Mouse (Mus musculus): ENCODE measurements around the gene Krtap4-1.

The Krtap4-1 gene

GRCm38 (mm10) chr11:99585096-99585495 lies 42.9 kb downstream of the Krtap4-1 start:
- DNase-seq (ENCODE audit: extremely low spot score, low spot score): no peak

GRCm38 (mm10) chr11:99583245-99583704 lies 44.8 kb downstream of the Krtap4-1 start, which contains the start of gene Krtap1-4:
Gene Krtap1-4, minus strand, starts transcription at chr11:99583654.
- DNase-seq (ENCODE audit: extremely low spot score, low spot score): no peak

GRCm38 (mm10) chr11:99581564-99581963 lies 46.5 kb downstream of the Krtap4-1 start:
- no peak for DNase-seq (ENCODE audit: extremely low spot score, low spot score)

- DNase-seq (ENCODE audit: extremely low spot score, low spot score): no peak
Measured at GRCm38 (mm10) chr11:99581051-99581450, 47.0 kb downstream of the Krtap4-1 start.

GRCm38 (mm10) chr11:99580636-99581035 lies 47.4 kb downstream of the Krtap4-1 start, which contains the start of gene Krtap1-5:
Gene Krtap1-5, minus strand, starts transcription at chr11:99581016.
- DNase-seq (ENCODE audit: extremely low spot score, low spot score): no peak

All from neural tube, embryonic 10.5 days (tissue).